Mouse (Mus musculus): Measurements from ENCODE around the gene Kcng4. TPM values are rescaled to one million over a fixed set of nuclear protein-coding genes. Genes with fewer than 3 reads are reported as not detected.

The Kcng4 gene
- polyA plus RNA-seq, 1 experiment from 2014 or later, result 0.15 TPM

DNA sequence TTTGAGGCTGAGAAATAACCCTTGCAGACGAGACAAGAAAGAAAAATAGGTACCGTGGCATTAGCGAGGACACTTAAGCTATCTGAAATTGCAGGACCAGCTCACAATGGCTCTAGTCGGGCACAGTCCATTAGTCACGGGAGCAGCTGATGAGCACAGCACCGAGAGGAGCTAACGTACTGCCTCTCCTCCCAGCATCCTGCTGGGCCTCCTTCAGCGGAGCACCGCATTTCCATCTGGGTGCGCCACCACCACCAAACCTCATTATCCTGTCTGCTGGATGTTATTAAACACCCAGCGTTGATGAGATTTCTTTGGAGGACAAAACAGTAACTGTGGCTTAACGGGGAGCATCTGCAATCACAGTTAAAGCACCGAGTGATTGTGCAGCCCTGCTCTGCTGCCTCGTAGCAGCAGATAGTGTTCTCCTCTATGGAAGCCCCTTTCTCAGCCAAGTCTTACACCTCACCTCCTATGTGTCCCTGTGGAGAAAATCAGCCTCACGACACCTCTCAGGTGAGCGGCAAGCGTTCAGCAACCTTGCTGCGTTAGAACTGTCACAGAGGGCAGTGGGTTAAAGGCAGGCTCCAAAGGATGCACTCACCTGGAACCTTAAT, 9.6 kb upstream of the Kcng4 start:
- no peaks in the 10 kb centered on the region; the same call in 1 of the 2 replicates for H3K27me3 ChIP-seq (ENCODE audit: insufficient read depth, low read length)
- no peak for ATAC-seq (ENCODE audit: low FRiP score, low TSS enrichment)

DNA sequence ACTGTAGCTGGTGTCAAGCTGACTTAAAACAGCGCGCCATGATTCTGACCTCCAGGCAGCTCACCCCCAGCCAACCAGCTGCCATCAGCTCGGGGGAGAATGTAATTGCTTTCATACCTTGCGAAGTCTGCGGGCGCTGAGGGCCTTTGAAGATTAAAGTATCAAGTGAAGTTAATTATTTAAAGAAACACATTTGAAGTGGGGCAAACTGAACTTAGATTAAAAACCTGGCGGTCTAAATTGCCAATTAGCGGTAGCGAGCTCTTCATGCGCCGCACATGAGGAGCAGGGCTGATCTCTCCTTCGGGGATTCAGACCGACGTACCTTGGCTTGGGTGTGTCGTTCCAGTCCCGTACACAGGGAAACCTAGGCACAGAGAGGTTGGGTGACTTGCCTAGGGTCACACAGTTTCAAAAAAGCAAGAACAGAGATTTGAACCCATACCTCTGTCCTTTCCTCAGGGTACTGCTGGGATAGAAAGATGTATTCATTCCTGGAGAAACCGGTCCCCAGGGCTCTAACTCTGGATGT, 9.0 kb upstream of the Kcng4 start:
- H3K36me3 ChIP-seq (ENCODE audit: insufficient read depth, low read length), result no peaks in the 10 kb centered on the region
- H3K4me1 ChIP-seq (ENCODE audit: insufficient read depth, low read length), result peaks cover 4% of the 10 kb centered on the region; the same call in 1 of the 2 replicates
- no peak overlapping the region for H3K4me3 ChIP-seq (ENCODE audit: low read length)
- peaks cover 5% of the 10 kb centered on the region; the same call in 1 of the 2 replicates for H3K9me3 ChIP-seq (ENCODE audit: low read length)
- 68% methylated on average over 17 of the region's 17 CpGs for WGBS
- no peaks in the 10 kb centered on the region; the same call in 1 of the 2 replicates for H3K27me3 ChIP-seq (ENCODE audit: insufficient read depth, low read length)
- no peak overlapping the region for H3K4me2 ChIP-seq (replicated peaks; ENCODE audit: low read depth, low read length)
- no peak overlapping the region for H3K27ac ChIP-seq (ENCODE audit: low read length)
- ATAC-seq (ENCODE audit: low FRiP score, low TSS enrichment), result no peak
- H3K9ac ChIP-seq (replicated peaks; ENCODE audit: low read length), result no peak overlapping the region

More for the DNA sequence above, 9.6 kb upstream of the Kcng4 start:
- Histone ChIP-seq H3K4me2 (replicated peaks; ENCODE audit: low read depth, low read length) (no peak overlapping the region), H3K4me3 (ENCODE audit: low read length) (no peak overlapping the region), H3K4me1 (ENCODE audit: insufficient read depth, low read length) (peaks cover 4% of the 10 kb centered on the region; the same call in 1 of the 2 replicates), H3K9ac (replicated peaks; ENCODE audit: low read length) (no peak overlapping the region), H3K36me3 (ENCODE audit: insufficient read depth, low read length) (no peaks in the 10 kb centered on the region), H3K9me3 (ENCODE audit: low read length) (peaks cover 5% of the 10 kb centered on the region; the same call in 1 of the 2 replicates), H3K27ac (ENCODE audit: low read length) (no peak overlapping the region)
- WGBS, result 55% methylated on average over 18 of the region's 18 CpGs

DNA sequence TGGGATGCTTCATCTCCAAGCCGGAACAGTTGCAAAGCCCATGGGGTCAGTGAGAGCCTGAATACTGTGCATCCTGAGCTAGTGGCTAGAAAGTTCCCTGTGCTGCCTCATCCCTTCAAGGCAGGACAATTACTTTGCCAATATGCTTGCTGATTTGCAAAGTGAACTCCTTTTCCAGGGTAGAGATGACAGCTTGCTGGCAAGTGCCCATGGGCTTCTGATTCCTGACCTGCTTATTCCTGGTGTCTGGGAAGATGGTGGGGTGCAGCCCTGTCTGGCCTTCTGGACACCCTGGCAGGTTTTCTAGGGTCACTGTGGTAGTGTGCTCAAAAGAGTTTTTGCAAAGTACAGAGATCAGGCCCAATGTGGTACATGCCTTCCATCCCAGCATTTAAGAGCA, 7.5 kb upstream of the Kcng4 start:
- no peak overlapping the region for H3K27ac ChIP-seq (ENCODE audit: low read length)
- H3K4me3 ChIP-seq (ENCODE audit: low read length), result no peak overlapping the region
- H3K9ac ChIP-seq (replicated peaks; ENCODE audit: low read length), result no peak overlapping the region
- H3K4me2 ChIP-seq (replicated peaks; ENCODE audit: low read depth, low read length), result no peak overlapping the region
- no peaks in the 10 kb centered on the region for H3K36me3 ChIP-seq (ENCODE audit: insufficient read depth, low read length)
- no peak for ATAC-seq (ENCODE audit: low FRiP score, low TSS enrichment)
- H3K4me1 ChIP-seq (ENCODE audit: insufficient read depth, low read length), result peaks cover 4% of the 10 kb centered on the region; the same call in 1 of the 2 replicates
- no peaks in the 10 kb centered on the region; the same call in 1 of the 2 replicates for H3K27me3 ChIP-seq (ENCODE audit: insufficient read depth, low read length)
- peaks cover 5% of the 10 kb centered on the region; the same call in 1 of the 2 replicates for H3K9me3 ChIP-seq (ENCODE audit: low read length)
- WGBS, result 100% methylated on average over 1 of the region's 1 CpGs

DNA sequence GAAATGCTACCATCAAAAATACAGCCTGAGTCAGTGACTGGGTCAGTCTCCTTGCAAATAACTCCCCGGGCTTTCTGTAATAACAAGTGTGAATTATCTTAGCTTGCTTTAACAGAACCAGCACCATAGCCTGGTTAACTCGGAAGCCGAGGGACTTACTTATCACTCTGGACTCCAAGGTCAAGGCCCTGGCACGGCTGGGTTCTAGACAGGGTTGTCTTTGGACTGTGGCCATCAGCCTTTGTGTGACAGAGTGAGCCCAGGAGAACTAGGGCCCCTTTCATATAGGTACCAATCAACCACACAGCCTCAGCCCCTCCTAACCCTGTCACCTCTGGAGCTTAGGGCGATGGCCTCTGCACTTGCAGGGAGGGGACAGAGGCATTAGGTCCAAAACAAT, 5.6 kb upstream of the Kcng4 start:
- H3K9me3 ChIP-seq (ENCODE audit: low read length), result no peaks in the 10 kb centered on the region
- H3K9ac ChIP-seq (replicated peaks; ENCODE audit: low read length), result no peak overlapping the region
- no peaks in the 10 kb centered on the region; the same call in 1 of the 2 replicates for H3K27me3 ChIP-seq (ENCODE audit: insufficient read depth, low read length)
- 74% methylated on average over 5 of the region's 5 CpGs for WGBS
- H3K4me1 ChIP-seq (ENCODE audit: insufficient read depth, low read length), result peaks cover 7% of the 10 kb centered on the region
- H3K4me3 ChIP-seq (ENCODE audit: low read length), result no peak overlapping the region
- H3K4me2 ChIP-seq (replicated peaks; ENCODE audit: low read depth, low read length), result no peak overlapping the region
- no peaks in the 10 kb centered on the region for H3K36me3 ChIP-seq (ENCODE audit: insufficient read depth, low read length)
- ATAC-seq (ENCODE audit: low FRiP score, low TSS enrichment), result no peak
- no peak overlapping the region for H3K27ac ChIP-seq (ENCODE audit: low read length)

DNA sequence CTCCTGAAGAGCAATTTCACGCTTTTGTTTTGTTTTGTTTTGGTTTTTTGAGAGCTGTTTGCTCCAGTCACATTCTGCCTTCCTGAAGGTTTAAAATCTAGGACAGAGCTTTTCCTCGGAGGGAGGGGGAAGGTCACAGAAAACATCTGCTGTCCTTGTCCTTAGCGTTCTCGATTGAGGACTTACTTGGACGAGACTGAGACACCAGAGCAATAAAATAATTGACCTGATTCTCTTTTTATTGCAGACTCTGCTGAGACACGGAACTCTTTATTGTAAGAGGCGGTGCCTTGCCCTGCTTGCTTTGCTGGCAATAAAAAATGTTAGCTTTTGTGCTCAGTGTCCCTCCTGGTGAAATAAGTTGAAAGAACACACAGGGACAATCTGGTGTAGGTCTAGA, 4.3 kb upstream of the Kcng4 start:
- Histone ChIP-seq H3K4me2 (replicated peaks; ENCODE audit: low read depth, low read length) (no peak overlapping the region), H3K27me3 (ENCODE audit: insufficient read depth, low read length) (no peaks in the 10 kb centered on the region; the same call in 1 of the 2 replicates), H3K27ac (ENCODE audit: low read length) (no peak overlapping the region), H3K9me3 (ENCODE audit: low read length) (no peaks in the 10 kb centered on the region), H3K9ac (replicated peaks; ENCODE audit: low read length) (no peak overlapping the region), H3K4me3 (ENCODE audit: low read length) (no peak overlapping the region), H3K36me3 (ENCODE audit: insufficient read depth, low read length) (no peaks in the 10 kb centered on the region), H3K4me1 (ENCODE audit: insufficient read depth, low read length) (peaks cover 17% of the 10 kb centered on the region)
- no peak for ATAC-seq (ENCODE audit: low FRiP score, low TSS enrichment)
- 28% methylated on average over 7 of the region's 7 CpGs for WGBS

DNA sequence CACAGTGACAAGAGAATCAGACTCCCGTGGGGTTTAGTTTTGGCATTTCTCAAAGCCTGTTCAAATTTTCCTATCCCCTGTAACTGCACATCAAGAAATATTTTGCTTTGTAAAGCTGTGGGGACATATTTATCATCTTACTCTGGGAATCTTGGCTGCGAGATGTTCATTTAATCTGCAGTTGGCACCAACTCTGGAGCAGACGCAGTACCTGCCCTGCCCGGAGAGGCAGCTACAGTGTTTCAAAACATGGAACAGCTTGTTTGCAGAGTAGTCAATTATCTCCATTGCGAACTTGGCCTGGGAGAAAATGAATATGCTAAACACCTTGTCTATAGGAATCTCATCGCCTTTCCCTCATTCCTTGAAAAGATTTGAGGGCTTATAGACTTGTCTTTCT, 2.8 kb upstream of the Kcng4 start:
- H3K27me3 ChIP-seq (ENCODE audit: insufficient read depth, low read length), result peaks cover 7% of the 10 kb centered on the region
- H3K9ac ChIP-seq (replicated peaks; ENCODE audit: low read length), result no peak overlapping the region
- no peaks in the 10 kb centered on the region for H3K36me3 ChIP-seq (ENCODE audit: insufficient read depth, low read length)
- H3K4me2 ChIP-seq (replicated peaks; ENCODE audit: low read depth, low read length), result no peak overlapping the region
- no peak for ATAC-seq (ENCODE audit: low FRiP score, low TSS enrichment)
- no peaks in the 10 kb centered on the region for H3K9me3 ChIP-seq (ENCODE audit: low read length)
- peaks cover 23% of the 10 kb centered on the region for H3K4me1 ChIP-seq (ENCODE audit: insufficient read depth, low read length)
- no peak overlapping the region for H3K27ac ChIP-seq (ENCODE audit: low read length)
- WGBS, result 85% methylated on average over 6 of the region's 6 CpGs
- H3K4me3 ChIP-seq (ENCODE audit: low read length), result no peak overlapping the region

DNA sequence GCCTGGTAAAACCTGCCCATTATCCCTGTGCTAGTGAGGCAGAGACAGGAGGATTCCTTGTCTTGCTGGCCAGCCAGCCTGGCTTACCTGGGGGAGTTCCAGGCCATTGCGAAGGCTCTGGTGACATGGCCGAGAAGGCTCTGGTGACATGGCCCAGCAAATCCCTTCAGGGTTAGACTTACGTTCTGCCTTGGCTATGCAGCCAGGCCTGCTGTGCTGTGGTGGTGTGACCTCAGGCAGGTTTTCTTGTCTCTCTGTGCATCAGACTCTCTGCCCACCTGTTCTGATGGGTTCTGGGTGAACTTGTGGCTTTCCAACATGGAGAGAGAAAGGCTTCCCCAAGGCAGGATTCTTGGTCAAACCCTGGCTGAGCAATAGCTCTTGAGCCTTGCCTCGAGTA, 1.9 kb upstream of the Kcng4 start:
- no peaks in the 10 kb centered on the region for H3K9me3 ChIP-seq (ENCODE audit: low read length)
- H3K4me3 ChIP-seq (ENCODE audit: low read length), result no peak overlapping the region
- WGBS, result 81% methylated on average over 4 of the region's 4 CpGs
- no peaks in the 10 kb centered on the region for H3K36me3 ChIP-seq (ENCODE audit: insufficient read depth, low read length)
- no peak overlapping the region for H3K4me2 ChIP-seq (replicated peaks; ENCODE audit: low read depth, low read length)
- peaks cover 16% of the 10 kb centered on the region for H3K27me3 ChIP-seq (ENCODE audit: insufficient read depth, low read length)
- ATAC-seq (ENCODE audit: low FRiP score, low TSS enrichment), result no peak
- no peak overlapping the region for H3K27ac ChIP-seq (ENCODE audit: low read length)
- H3K4me1 ChIP-seq (ENCODE audit: insufficient read depth, low read length), result peaks cover 23% of the 10 kb centered on the region
- H3K9ac ChIP-seq (replicated peaks; ENCODE audit: low read length), result no peak overlapping the region

DNA sequence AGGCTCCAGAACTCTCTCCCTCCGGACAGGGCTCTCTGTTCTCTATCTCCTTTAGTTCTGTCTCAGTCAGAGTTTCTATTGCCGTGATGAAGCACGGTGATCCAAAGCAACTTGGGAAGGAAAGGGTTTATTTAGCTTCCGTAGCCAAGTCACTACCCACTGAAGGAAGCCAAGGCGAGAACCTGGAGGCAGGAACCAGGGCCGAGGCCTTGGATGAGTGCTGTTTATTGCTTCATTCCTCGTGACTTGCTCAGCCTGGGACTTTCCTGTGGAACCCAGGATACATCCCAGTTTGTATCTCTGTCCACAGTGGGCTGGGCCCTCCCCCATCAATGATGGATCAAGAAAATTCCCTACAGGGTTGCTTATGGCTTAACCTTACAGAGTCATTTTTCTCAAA, 1.3 kb upstream of the Kcng4 start:
- H3K4me2 ChIP-seq (replicated peaks; ENCODE audit: low read depth, low read length), result no peak overlapping the region
- H3K27me3 ChIP-seq (ENCODE audit: insufficient read depth, low read length), result peaks cover 16% of the 10 kb centered on the region
- H3K9ac ChIP-seq (replicated peaks; ENCODE audit: low read length), result no peak overlapping the region
- H3K4me3 ChIP-seq (ENCODE audit: low read length), result no peak overlapping the region
- no peaks in the 10 kb centered on the region for H3K36me3 ChIP-seq (ENCODE audit: insufficient read depth, low read length)
- 52% methylated on average over 7 of the region's 7 CpGs for WGBS
- no peak overlapping the region for H3K27ac ChIP-seq (ENCODE audit: low read length)
- H3K9me3 ChIP-seq (ENCODE audit: low read length), result no peaks in the 10 kb centered on the region
- no peak for ATAC-seq (ENCODE audit: low FRiP score, low TSS enrichment)
- H3K4me1 ChIP-seq (ENCODE audit: insufficient read depth, low read length), result peaks cover 23% of the 10 kb centered on the region

DNA sequence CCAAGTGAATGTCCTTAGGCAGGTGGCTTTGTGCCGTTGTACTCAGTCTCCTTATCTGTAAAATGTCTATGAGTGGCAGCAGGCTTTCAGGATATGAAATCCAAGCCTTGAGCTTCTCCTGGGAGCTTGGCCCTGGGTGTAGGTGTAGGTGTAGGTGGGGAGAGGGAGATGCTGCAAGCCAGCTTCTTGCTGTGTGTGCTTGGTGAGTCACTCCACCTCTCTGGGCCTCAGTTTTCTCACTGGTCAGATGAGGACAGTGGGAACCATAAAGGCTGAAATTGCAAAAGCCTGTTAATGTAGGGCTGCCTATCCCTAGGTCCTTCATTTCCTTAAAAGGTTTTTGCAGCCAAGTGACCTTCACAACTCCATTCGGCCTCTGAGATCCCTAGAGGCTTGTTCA, 478 bp upstream of the Kcng4 start:
- no peak overlapping the region for H3K27ac ChIP-seq (ENCODE audit: low read length)
- no peak overlapping the region for H3K9ac ChIP-seq (replicated peaks; ENCODE audit: low read length)
- H3K4me1 ChIP-seq (ENCODE audit: insufficient read depth, low read length), result peaks cover 23% of the 10 kb centered on the region
- no peak overlapping the region for H3K4me2 ChIP-seq (replicated peaks; ENCODE audit: low read depth, low read length)
- H3K4me3 ChIP-seq (ENCODE audit: low read length), result no peak overlapping the region
- no peaks in the 10 kb centered on the region for H3K36me3 ChIP-seq (ENCODE audit: insufficient read depth, low read length)
- H3K27me3 ChIP-seq (ENCODE audit: insufficient read depth, low read length), result peaks cover 16% of the 10 kb centered on the region
- ATAC-seq (ENCODE audit: low FRiP score, low TSS enrichment), result no peak
- H3K9me3 ChIP-seq (ENCODE audit: low read length), result no peaks in the 10 kb centered on the region
- 70% methylated on average over 2 of the region's 2 CpGs for WGBS

DNA sequence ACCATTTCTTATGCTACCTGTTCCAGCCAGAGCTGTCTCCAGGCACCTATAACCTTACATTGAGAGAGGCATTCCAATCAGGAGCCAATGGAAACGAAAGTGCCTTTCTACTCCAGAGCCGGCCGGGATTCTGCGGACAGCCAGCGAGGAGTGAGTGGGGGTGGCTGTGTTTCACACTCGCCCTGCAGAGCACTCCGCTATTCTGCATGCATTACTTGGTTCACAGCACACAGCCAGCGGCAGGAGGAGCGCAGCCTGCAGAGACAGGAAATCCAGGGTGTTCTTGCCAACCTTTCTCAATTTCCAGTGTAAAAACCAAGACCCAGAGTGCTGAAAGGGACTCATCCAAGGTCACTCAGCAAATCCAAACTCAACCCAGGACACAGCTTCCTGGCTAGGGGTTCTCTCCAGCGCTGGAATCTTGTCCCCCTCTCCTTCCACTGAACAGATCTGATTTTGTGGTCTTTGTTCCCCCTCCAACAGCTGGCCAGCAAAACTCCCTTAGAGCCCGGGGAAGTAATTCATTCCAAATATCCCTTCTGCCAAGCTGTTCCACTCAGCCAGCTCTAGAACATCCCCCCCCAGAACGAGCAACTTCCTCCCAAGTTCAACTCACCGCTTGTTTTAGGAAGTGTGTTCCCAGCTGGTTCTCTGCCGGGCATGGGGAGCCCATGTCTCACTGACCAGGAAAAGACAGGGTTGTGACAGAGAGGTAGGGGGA, 704 bp downstream of the Kcng4 start:
- peak overlapping the region; percentile 16; the same call in 1 of the 2 replicates for H3K4me2 ChIP-seq (replicated peaks; ENCODE audit: low read depth, low read length)
- peaks cover 23% of the 10 kb centered on the region for H3K4me1 ChIP-seq (ENCODE audit: insufficient read depth, low read length)
- H3K27me3 ChIP-seq (ENCODE audit: insufficient read depth, low read length), result peaks cover 16% of the 10 kb centered on the region
- no peaks in the 10 kb centered on the region for H3K9me3 ChIP-seq (ENCODE audit: low read length)
- 0 out of 2 replicates have a peak, but pooled peaks have one; percentile 55 for ATAC-seq (ENCODE audit: low FRiP score, low TSS enrichment)
- no peak overlapping the region for H3K9ac ChIP-seq (replicated peaks; ENCODE audit: low read length)
- 17% methylated on average over 14 of the region's 14 CpGs for WGBS
- no peak overlapping the region for H3K4me3 ChIP-seq (ENCODE audit: low read length)
- H3K27ac ChIP-seq (ENCODE audit: low read length), result no peak overlapping the region
- no peaks in the 10 kb centered on the region for H3K36me3 ChIP-seq (ENCODE audit: insufficient read depth, low read length)

All from kidney, embryonic 16.5 days (tissue).